Mouse (Mus musculus) forebrain, embryonic 13.5 days (tissue): ENCODE data around the gene Gm10972. TPM values are rescaled to one million over a fixed set of nuclear protein-coding genes. Genes with fewer than 3 reads are reported as not detected.
"Not testable (repeated sequence)": the region's sequence is repeated elsewhere in the genome, so short reads cannot be mapped to it uniquely, and the experiment has no call there.

ENCODE experiments used
- ATAC-seq: fragments of 200-750 bp; cut with Nextera tagmentation; 2 replicates; pipeline ENCODE4 v1.8.0; 2017
- H3K27ac ChIP-seq: fragments of 300-500 bp; sonication (generic); 2 replicates; pipeline ENCODE4 v1.5.1; 2015; ENCODE audit warnings: inconsistent platforms, mild to moderate bottlenecking, moderate library complexity
- H3K27me3 ChIP-seq: fragments of 300-500 bp; sonication (generic); 2 replicates; pipeline ENCODE4 v1.6.1; 2015; ENCODE audit warnings: mild to moderate bottlenecking, inconsistent platforms
- H3K36me3 ChIP-seq: fragments of 300-500 bp; sonication (generic); 2 replicates; pipeline ENCODE4 v1.6.1; 2015; ENCODE audit warnings: mild to moderate bottlenecking, inconsistent platforms; ENCODE audit not compliant: poor library complexity, severe bottlenecking
- H3K4me1 ChIP-seq: fragments of 300-500 bp; sonication (generic); 2 replicates; pipeline ENCODE4 v1.6.1; 2015; ENCODE audit warnings: inconsistent platforms
- H3K4me2 ChIP-seq: fragments of 300-500 bp; sonication (generic); 2 replicates; pipeline ENCODE4 v1.6.1; 2015; ENCODE audit warnings: inconsistent platforms, mild to moderate bottlenecking, moderate library complexity
- H3K4me3 ChIP-seq: fragments of 300-500 bp; sonication (generic); 2 replicates; pipeline ENCODE4 v1.5.1; 2015; ENCODE audit warnings: mild to moderate bottlenecking, inconsistent platforms
- H3K9ac ChIP-seq: fragments of 300-500 bp; sonication (generic); 2 replicates; pipeline ENCODE4 v1.6.1; 2015; ENCODE audit warnings: mild to moderate bottlenecking, inconsistent platforms
- H3K9me3 ChIP-seq: fragments of 300-500 bp; sonication (generic); replicated peaks from 2 replicates; pipeline ENCODE4 v1.6.1; 2016; ENCODE audit warnings: inconsistent platforms
- WGBS: fragments of 180-500 bp; shearing (Covaris S2); methylation state at CpG from one replicate; pipeline ENCODE4 v1.1.7; 2015; 5-methylcytosine and 5-hydroxymethylcytosine counted together
- polyA plus RNA-seq: library from polyadenylated mRNA; unstranded; fragments of >200 nt; fragmentation: Nextera tagmentation; extraction: Ambion mirVana; gene quantifications from 2 replicates; pipeline ENCODE4 v1.2.1, GENCODE M21; 2015

The Gm10972 gene
- polyA plus RNA-seq, 1 experiment from 2014 or later, result not detected

GRCm38 (mm10) chr3:94622550-94622949 is 20.4 kb upstream of the Gm10972 start:
- H3K4me1 ChIP-seq, result no peaks in the 10 kb centered on the region
- no peak for ATAC-seq

GRCm38 (mm10) chr3:94624281-94624680 is 18.6 kb upstream of the Gm10972 start:
- Histone ChIP-seq H3K4me3 (no peak overlapping the region), H3K4me2 (no peak overlapping the region), H3K27ac (no peak overlapping the region), H3K4me1 (no peaks in the 10 kb centered on the region), H3K9ac (no peak overlapping the region), H3K36me3 (no peaks in the 10 kb centered on the region), H3K9me3 (no peaks in the 10 kb centered on the region), H3K27me3 (no peaks in the 10 kb centered on the region)
- ATAC-seq, result no peak
- WGBS, result 92% methylated on average over 4 of the region's 4 CpGs

More at GRCm38 (mm10) chr3:94622550-94622949, 20.4 kb upstream of the Gm10972 start:
- Histone ChIP-seq H3K9ac (no peak overlapping the region), H3K27me3 (no peaks in the 10 kb centered on the region), H3K9me3 (no peaks in the 10 kb centered on the region), H3K27ac (no peak overlapping the region), H3K4me3 (no peak overlapping the region), H3K4me2 (no peak overlapping the region), H3K36me3 (no peaks in the 10 kb centered on the region)
- 93% methylated on average over 10 of the region's 10 CpGs for WGBS

- H3K9ac ChIP-seq, result no peak overlapping the region
- no peak overlapping the region for H3K4me2 ChIP-seq
- no peak for ATAC-seq
- WGBS, result 86% methylated on average over 5 of the region's 5 CpGs
- no peak overlapping the region for H3K27ac ChIP-seq
- H3K27me3 ChIP-seq, result no peaks in the 10 kb centered on the region
- no peaks in the 10 kb centered on the region for H3K9me3 ChIP-seq
- no peak overlapping the region for H3K4me3 ChIP-seq
- H3K4me1 ChIP-seq, result no peaks in the 10 kb centered on the region
- no peaks in the 10 kb centered on the region for H3K36me3 ChIP-seq
Observed at GRCm38 (mm10) chr3:94628712-94629111, 14.2 kb upstream of the Gm10972 start.

DNA sequence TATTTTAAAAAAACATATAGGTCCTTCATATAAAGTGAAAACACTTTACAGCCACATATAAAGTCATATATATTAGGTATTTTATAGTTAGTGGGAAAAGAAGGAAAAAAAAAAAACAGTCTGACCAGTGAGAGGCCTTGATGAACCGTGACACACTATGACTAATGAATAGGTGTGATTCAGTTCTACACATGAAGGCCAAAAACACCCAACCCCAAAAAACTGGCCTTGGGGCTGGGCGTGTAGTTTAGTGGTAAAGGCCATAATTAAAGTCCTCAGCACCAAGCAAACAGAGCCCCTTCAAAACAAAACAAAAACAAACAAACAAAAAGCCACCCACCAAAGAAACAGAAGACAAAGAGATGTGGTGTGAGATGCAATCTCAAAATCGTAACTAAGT is 13.0 kb upstream of the Gm10972 start:
- no peaks in the 10 kb centered on the region for H3K27me3 ChIP-seq
- no peaks in the 10 kb centered on the region for H3K36me3 ChIP-seq
- no peak overlapping the region for H3K9ac ChIP-seq
- H3K27ac ChIP-seq, result no peak overlapping the region
- no peaks in the 10 kb centered on the region for H3K4me1 ChIP-seq
- H3K4me3 ChIP-seq, result no peak overlapping the region
- 88% methylated on average over 3 of the region's 3 CpGs for WGBS
- H3K9me3 ChIP-seq, result no peaks in the 10 kb centered on the region
- no peak for ATAC-seq
- no peak overlapping the region for H3K4me2 ChIP-seq

DNA sequence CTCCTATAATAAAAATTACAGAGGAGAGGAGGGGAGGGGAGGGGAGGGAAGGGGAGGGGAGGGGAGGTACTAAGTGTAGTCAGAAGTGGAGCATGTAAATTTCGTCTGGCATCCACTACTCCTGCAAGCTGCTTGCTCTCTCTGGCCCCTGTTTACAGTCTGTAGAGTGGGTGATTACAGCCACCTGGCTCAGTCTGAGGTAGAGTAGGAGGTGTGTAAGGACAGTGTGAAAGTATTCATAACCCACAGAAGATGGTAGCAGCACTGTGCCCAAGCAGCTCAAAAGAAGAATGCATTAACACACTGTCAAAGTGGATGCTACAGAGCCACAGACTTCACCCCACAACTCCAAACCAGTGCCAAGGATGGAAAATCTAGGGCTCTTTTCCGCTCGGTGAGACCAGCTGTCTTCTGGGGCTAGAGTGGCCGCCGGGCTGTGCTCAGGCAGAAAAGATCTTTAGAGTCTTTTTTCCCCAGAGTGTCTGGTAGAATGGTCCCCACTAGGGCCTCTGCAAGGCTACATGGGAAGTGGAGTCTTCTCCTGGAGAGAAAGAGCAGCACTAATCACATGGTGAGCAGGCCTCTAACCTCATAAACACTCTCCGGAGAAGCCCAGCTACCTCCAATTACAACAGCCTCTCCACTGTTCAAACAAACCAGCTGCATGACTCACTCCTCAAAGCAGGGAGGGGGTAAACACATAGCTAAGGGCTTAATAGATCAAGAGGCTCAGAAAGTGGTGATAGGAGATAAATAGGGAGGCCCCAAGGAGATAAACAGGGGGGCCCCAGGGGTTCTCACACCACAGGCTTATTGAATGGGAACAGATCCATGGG is 6.1 kb downstream of the Gm10972 start:
- H3K4me1 ChIP-seq, result peaks cover 10% of the 10 kb centered on the region
- H3K4me2 ChIP-seq, result no peak overlapping the region
- H3K27ac ChIP-seq, result no peak overlapping the region
- WGBS, result 24% methylated on average over 6 of the region's 6 CpGs
- no peaks in the 10 kb centered on the region for H3K36me3 ChIP-seq
- no peaks in the 10 kb centered on the region for H3K27me3 ChIP-seq
- H3K9ac ChIP-seq, result no peak overlapping the region
- no peak overlapping the region for H3K4me3 ChIP-seq
- ATAC-seq, result no peak
- no peaks in the 10 kb centered on the region for H3K9me3 ChIP-seq

GRCm38 (mm10) chr3:94650409-94650808 is 7.5 kb downstream of the Gm10972 start:
- no peak for ATAC-seq
- no peak overlapping the region for H3K27ac ChIP-seq
- H3K9me3 ChIP-seq, result no peaks in the 10 kb centered on the region
- H3K36me3 ChIP-seq, result no peaks in the 10 kb centered on the region
- no peak overlapping the region for H3K9ac ChIP-seq
- H3K4me2 ChIP-seq, result no peak overlapping the region
- H3K4me3 ChIP-seq, result no peak overlapping the region
- WGBS, result 85% methylated on average over 7 of the region's 7 CpGs
- H3K4me1 ChIP-seq, result peaks cover 10% of the 10 kb centered on the region
- no peaks in the 10 kb centered on the region for H3K27me3 ChIP-seq

- not testable (repeated sequence) for H3K36me3 ChIP-seq, ATAC-seq, H3K27ac ChIP-seq, H3K9me3 ChIP-seq, H3K27me3 ChIP-seq, H3K9ac ChIP-seq, H3K4me3 ChIP-seq, H3K4me2 ChIP-seq
- 60% methylated on average over 1 of the region's 1 CpGs for WGBS
- peaks cover 14% of the 10 kb centered on the region for H3K4me1 ChIP-seq
Observed at GRCm38 (mm10) chr3:94653967-94654366, 11.1 kb downstream of the Gm10972 start.

- H3K9ac ChIP-seq, H3K27me3 ChIP-seq, H3K4me1 ChIP-seq, H3K27ac ChIP-seq, H3K36me3 ChIP-seq, H3K9me3 ChIP-seq: not testable (repeated sequence)
- peak; percentile 11; the same call in 1 of the 2 replicates for ATAC-seq
- Histone ChIP-seq H3K4me3 (peak overlapping the region; percentile 37), H3K4me2 (peak overlapping the region; percentile 62)
- 2% methylated on average over 26 of the region's 47 CpGs for WGBS
Observed at GRCm38 (mm10) chr3:94657852-94658739, 15.2 kb downstream of the Gm10972 start.

DNA sequence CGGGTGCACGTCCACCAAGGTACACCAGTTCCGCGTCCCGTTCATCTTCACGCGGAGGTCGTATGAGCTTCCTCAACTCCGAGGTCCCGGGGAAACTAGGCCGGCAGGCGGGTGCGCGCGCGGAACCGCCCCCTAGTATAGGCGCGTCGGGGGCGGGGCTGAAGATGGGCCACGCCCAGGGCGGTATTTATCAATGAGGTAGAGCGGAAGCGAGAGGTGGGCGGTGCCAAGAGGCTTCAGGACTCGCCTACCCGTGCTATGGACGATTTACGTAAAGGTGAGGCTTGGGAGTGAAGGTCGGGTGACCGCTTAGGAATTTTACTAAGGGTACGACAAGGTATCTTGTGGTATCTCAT is 15.8 kb downstream of the Gm10972 start, which contains the start of gene Tuft1:
TSS of gene Tuft1 (minus strand) at position 133 of the 356 bp plus-strand sequence.
- under 1% methylated on average over 22 of the region's 33 CpGs for WGBS
- not testable (repeated sequence) for H3K9ac ChIP-seq
- peak within 1 kb of the TSS; percentile 37 for H3K4me3 ChIP-seq

DNA sequence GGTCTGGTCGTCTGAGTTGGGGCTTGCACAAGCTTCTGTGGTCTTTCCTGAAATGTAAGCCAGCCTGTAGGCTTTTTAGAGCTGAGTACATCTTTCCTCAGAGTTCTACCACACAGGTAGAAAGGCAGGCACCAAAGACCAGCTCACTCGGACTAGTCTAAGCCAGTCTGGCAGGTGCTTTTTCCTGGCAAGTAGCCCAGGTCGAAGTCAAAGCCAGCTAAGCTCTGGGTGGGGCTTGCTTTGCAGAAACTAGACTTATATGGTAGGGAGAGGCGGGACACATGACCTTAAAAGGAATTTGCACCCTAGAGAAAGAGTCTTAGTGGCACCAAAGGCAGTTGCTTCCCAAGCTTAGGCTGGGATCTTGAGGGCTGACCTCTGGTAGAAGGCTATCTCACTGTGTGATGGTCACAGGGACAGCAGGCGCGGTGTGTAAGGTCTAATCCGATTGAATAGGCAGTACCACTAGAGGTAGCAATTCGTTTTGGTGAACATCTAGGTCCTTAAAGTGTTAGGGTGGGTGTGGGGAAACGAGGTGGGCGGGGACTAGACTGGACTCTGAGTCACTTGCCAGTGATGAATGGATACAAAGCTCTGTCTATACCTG is 16.3 kb downstream of the Gm10972 start:
- peak; percentile 55 for ATAC-seq
- not testable (repeated sequence) for H3K9me3 ChIP-seq, H3K27ac ChIP-seq, H3K27me3 ChIP-seq, H3K4me1 ChIP-seq, H3K9ac ChIP-seq, H3K36me3 ChIP-seq
- 25% methylated on average over 8 of the region's 10 CpGs for WGBS
- Histone ChIP-seq H3K4me2 (peak overlapping the region; percentile 30), H3K4me3 (peak overlapping the region; percentile 14; the same call in 1 of the 2 replicates)

More for the DNA sequence above, 15.8 kb downstream of the Gm10972 start, which contains the start of gene Tuft1:
- H3K9me3 ChIP-seq, H3K27ac ChIP-seq, H3K27me3 ChIP-seq, H3K36me3 ChIP-seq, H3K4me1 ChIP-seq: not testable (repeated sequence)
- peak within 1 kb of the TSS; percentile 62 for H3K4me2 ChIP-seq
- ATAC-seq, result peak; percentile 94

- not testable (repeated sequence) for H3K36me3 ChIP-seq, ATAC-seq, H3K27ac ChIP-seq, H3K4me2 ChIP-seq, H3K4me3 ChIP-seq, H3K27me3 ChIP-seq, H3K9ac ChIP-seq, H3K9me3 ChIP-seq, H3K4me1 ChIP-seq
- 92% methylated on average over 2 of the region's 2 CpGs for WGBS
Observed at GRCm38 (mm10) chr3:94660841-94661240, 17.9 kb downstream of the Gm10972 start.
